Mouse (Mus musculus) liver, embryonic 18 days (tissue): ENCODE measurements around the gene Lrrc9. TPM values are rescaled to one million over a fixed set of nuclear protein-coding genes. Genes with fewer than 3 reads are reported as not detected.

Experiments
- polyA plus RNA-seq: library from polyadenylated mRNA; depleted of rRNA; stranded (reverse); fragments of >200 nt; gene quantifications from 2 replicates; pipeline ENCODE4 v1.2.3, GENCODE M21; 2012; rRNA removed

Lrrc9 gene
- polyA plus RNA-seq: 0.06 and 0.07 TPM in 2 replicates

GRCm38 (mm10) chr12:72441839-72442576 is at the start of gene Lrrc9:
TSS of gene Lrrc9 (plus strand) at chr12:72441866.

GRCm38 (mm10) chr12:72408954-72409353 is 32.7 kb upstream of the Lrrc9 start, which contains the start of gene Rtn1:
TSS of gene Rtn1 (minus strand) at chr12:72409054.

GRCm38 (mm10) chr12:72536021-72536597 is 94.4 kb downstream of the Lrrc9 start, which contains the start of gene Pcnx4:
TSS of gene Pcnx4 (plus strand) at chr12:72536383.

Other genes starting within 250 kb of the Lrrc9 start
- gene Rtn1, start 32.8 kb upstream of the Lrrc9 start, polyA plus RNA-seq: 0.48 and 0.60 TPM in 2 replicates
- 2.0 TPM in 2 replicates for gene Pcnx4, start 94.5 kb downstream of the Lrrc9 start, polyA plus RNA-seq
- gene Gm4756, start 207.8 kb downstream of the Lrrc9 start, polyA plus RNA-seq: 0.13 and 0.14 TPM in 2 replicates
- gene Dhrs7, start 223.0 kb downstream of the Lrrc9 start, polyA plus RNA-seq: 61.7 and 64.7 TPM in 2 replicates